Mouse (Mus musculus) testis, adult 2 months (tissue): ENCODE results near the gene Dck.

Source experiments
- CTCF ChIP-seq: fragments of 200-500 bp; IDR thresholded peaks from 2 replicates; pipeline ENCODE4 v1.5.1; 2012; ENCODE audit warnings: low read depth, mild to moderate bottlenecking, inconsistent platforms, low read length, moderate library complexity; ENCODE audit not compliant: control insufficient read depth, insufficient read depth, insufficient replicate concordance
- POLR2A ChIP-seq: fragments of 200-500 bp; IDR thresholded peaks from 2 replicates; pipeline ENCODE4 v1.6.1; 2012; ENCODE audit warnings: low read depth, mild to moderate bottlenecking, inconsistent platforms, low read length, moderate library complexity; ENCODE audit not compliant: control insufficient read depth

DNA sequence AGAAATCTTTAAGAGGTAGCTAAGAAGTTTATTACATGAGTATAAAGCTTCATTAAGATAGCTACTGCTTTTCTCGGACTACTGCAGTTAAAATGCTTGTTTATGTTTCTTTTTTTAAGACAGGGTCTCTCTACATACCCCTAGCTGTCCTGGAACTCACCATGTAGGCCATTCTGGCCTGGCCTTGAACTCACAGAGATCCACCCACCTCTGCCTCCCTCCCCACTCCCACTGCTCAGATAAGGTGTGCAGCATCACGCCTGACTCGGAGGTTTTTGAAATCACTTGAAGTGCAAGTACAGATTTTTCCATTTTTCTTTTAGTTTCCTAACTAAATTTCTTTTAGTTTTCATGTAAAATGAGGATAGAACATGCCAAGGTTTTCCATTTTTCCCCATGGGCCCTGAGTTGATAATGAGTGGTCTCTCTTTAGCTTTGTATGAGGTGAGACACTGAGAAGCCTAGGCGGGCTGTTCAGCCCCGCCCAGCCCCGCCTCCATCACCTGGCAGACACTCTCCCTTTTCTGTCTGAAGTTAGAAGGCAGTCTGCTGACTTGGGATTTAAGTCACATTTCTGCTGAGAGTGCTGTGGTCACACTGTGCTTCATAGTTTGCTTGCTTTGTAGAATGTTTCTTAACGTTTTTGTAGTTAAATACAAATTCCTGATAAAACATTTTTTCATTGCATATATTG, 17.4 kb downstream of the Dck start:
- TF ChIP-seq POLR2A, result no peak
- no peak for TF ChIP-seq CTCF
